Mouse (Mus musculus) naive thymus-derived CD4-positive, alpha-beta T cell, adult 2 months (primary cell): ENCODE results near the gene Avil.
"Not testable (repeated sequence)": the region's sequence is repeated elsewhere in the genome, so short reads cannot be mapped to it uniquely, and the experiment has no call there.

ENCODE experiments used
- DNase-seq: peaks from one replicate; pipeline ENCODE4 v3.0.0-alpha.2; 2011; ENCODE audit warnings: low read depth

Gene Avil

GRCm38 (mm10) chr10:127059968-127060916 lies 59.7 kb downstream of the Avil start, which contains the start of gene March9:
Gene March9 (minus strand): TSS chr10:127060184.
- peak; percentile 82 for DNase-seq

- no peak for DNase-seq
Measured at GRCm38 (mm10) chr10:127061085-127061484, 60.6 kb downstream of the Avil start.

GRCm38 (mm10) chr10:127061513-127061912 lies 61.0 kb downstream of the Avil start:
- no peak for DNase-seq

GRCm38 (mm10) chr10:127062101-127062500 lies 61.6 kb downstream of the Avil start:
- not testable (repeated sequence) for DNase-seq

- no peak for DNase-seq
Measured at GRCm38 (mm10) chr10:127062503-127062902, 62.0 kb downstream of the Avil start.

GRCm38 (mm10) chr10:127063239-127063872 lies 62.8 kb downstream of the Avil start, which contains the start of gene Cdk4:
Gene Cdk4 (plus strand): TSS chr10:127063534.
- peak; percentile 98 for DNase-seq

- DNase-seq, result peak; percentile 46
Measured at GRCm38 (mm10) chr10:127063913-127064870, 63.7 kb downstream of the Avil start.

GRCm38 (mm10) chr10:127065981-127066380 lies 65.5 kb downstream of the Avil start:
- DNase-seq, result no peak

- no peak for DNase-seq
Measured at GRCm38 (mm10) chr10:127066519-127067018, 66.1 kb downstream of the Avil start.

- no peak for DNase-seq
Measured at GRCm38 (mm10) chr10:127068360-127069038, 68.0 kb downstream of the Avil start.

- no peak for DNase-seq
Measured at GRCm38 (mm10) chr10:127069281-127070189, 69.0 kb downstream of the Avil start.
